Mouse (Mus musculus) olfactory bulb, adult 2 months (tissue): ENCODE data around the gene Fam71b.

Source experiments
- CTCF ChIP-seq: fragments of 200-500 bp; IDR thresholded peaks from 2 replicates; pipeline ENCODE4 v1.5.1; 2012; ENCODE audit warnings: low read depth, mild to moderate bottlenecking, low read length, moderate library complexity; ENCODE audit not compliant: insufficient read depth
- POLR2A ChIP-seq: fragments of 200-500 bp; IDR thresholded peaks from 2 replicates; pipeline ENCODE4 v1.6.1; 2012; ENCODE audit warnings: mild to moderate bottlenecking, low read depth, low read length, moderate library complexity; ENCODE audit not compliant: insufficient read depth

GRCm38 (mm10) chr11:46387061-46387460, 9.3 kb upstream of the Fam71b start:
- TF ChIP-seq CTCF (no peak), POLR2A (no peak)
